Mouse (Mus musculus) neural tube, embryonic 12.5 days (tissue): Measurements from ENCODE around the gene Upf2. TPM values are rescaled to one million over a fixed set of nuclear protein-coding genes. Genes with fewer than 3 reads are reported as not detected.
"Not testable (repeated sequence)": the region's sequence is repeated elsewhere in the genome, so short reads cannot be mapped to it uniquely, and the experiment has no call there.

ENCODE experiments used
- ATAC-seq: fragments of 200-750 bp; cut with Nextera tagmentation; 2 replicates; pipeline ENCODE4 v1.8.0; 2017; ENCODE audit warnings: low read depth, mild to moderate bottlenecking, moderate TSS enrichment, moderate library complexity; ENCODE audit not compliant: low FRiP score
- H3K27ac ChIP-seq: fragments of 300-500 bp; sonication (generic); 2 replicates; pipeline ENCODE4 v1.5.1; 2016
- H3K27me3 ChIP-seq: fragments of 300-500 bp; sonication (generic); replicated peaks from 2 replicates; pipeline ENCODE4 v1.6.1; 2016; ENCODE audit warnings: mild to moderate bottlenecking
- H3K36me3 ChIP-seq: fragments of 300-500 bp; sonication (generic); 2 replicates; pipeline ENCODE4 v1.6.1; 2016; ENCODE audit warnings: mild to moderate bottlenecking
- H3K4me1 ChIP-seq: fragments of 300-500 bp; sonication (generic); 2 replicates; pipeline ENCODE4 v1.6.1; 2016
- H3K4me2 ChIP-seq: fragments of 300-500 bp; sonication (generic); replicated peaks from 2 replicates; pipeline ENCODE4 v1.6.1; 2016; ENCODE audit warnings: mild to moderate bottlenecking
- H3K4me3 ChIP-seq: fragments of 300-500 bp; sonication (generic); 2 replicates; pipeline ENCODE4 v1.5.1; 2016
- H3K9ac ChIP-seq: fragments of 300-500 bp; sonication (generic); 2 replicates; pipeline ENCODE4 v1.6.1; 2016; ENCODE audit warnings: mild to moderate bottlenecking
- H3K9me3 ChIP-seq: fragments of 300-500 bp; sonication (generic); 2 replicates; pipeline ENCODE4 v1.6.1; 2016; ENCODE audit warnings: mild to moderate bottlenecking
- WGBS: fragments of 180-500 bp; shearing (Covaris S2); methylation state at CpG from one replicate; pipeline ENCODE4 v1.1.7; 2016; 5-methylcytosine and 5-hydroxymethylcytosine counted together
- polyA plus RNA-seq: library from polyadenylated mRNA; unstranded; fragments of >200 nt; fragmentation: Nextera tagmentation; extraction: Ambion mirVana; gene quantifications from 2 replicates; pipeline ENCODE4 v1.2.1, GENCODE M21; 2016

Gene Upf2
- polyA plus RNA-seq, 1 experiment from 2014 or later = 13.1 TPM

- Histone ChIP-seq H3K4me1 (peaks cover 7% of the 10 kb centered on the region), H3K9me3 (no peaks in the 10 kb centered on the region), H3K36me3 (no peaks in the 10 kb centered on the region), H3K9ac (no peak overlapping the region), H3K27ac (no peak overlapping the region), H3K4me2 (no peak overlapping the region), H3K27me3 (no peaks in the 10 kb centered on the region), H3K4me3 (no peak overlapping the region)
- 31% methylated on average over 1 of the region's 1 CpGs for WGBS
- no peak for ATAC-seq
Observed at GRCm38 (mm10) chr2:6075530-6075896, 124.2 kb downstream of the Upf2 start.

GRCm38 (mm10) chr2:6080037-6080436, 128.8 kb downstream of the Upf2 start:
- Histone ChIP-seq H3K4me3 (no peak overlapping the region), H3K9me3 (no peaks in the 10 kb centered on the region), H3K4me2 (no peak overlapping the region), H3K4me1 (peaks cover 5% of the 10 kb centered on the region), H3K27me3 (no peaks in the 10 kb centered on the region), H3K9ac (no peak overlapping the region), H3K36me3 (no peaks in the 10 kb centered on the region), H3K27ac (no peak overlapping the region)
- WGBS = 96% methylated on average over 1 of the region's 1 CpGs
- no peak for ATAC-seq

- H3K4me2 ChIP-seq = no peak overlapping the region
- no peak overlapping the region for H3K4me3 ChIP-seq
- ATAC-seq = no peak
- H3K27me3 ChIP-seq = no peaks in the 10 kb centered on the region
- H3K9me3 ChIP-seq = no peaks in the 10 kb centered on the region
- no peaks in the 10 kb centered on the region for H3K36me3 ChIP-seq
- WGBS = 52% methylated on average over 8 of the region's 8 CpGs
- no peak overlapping the region for H3K9ac ChIP-seq
- no peak overlapping the region for H3K27ac ChIP-seq
- H3K4me1 ChIP-seq = no peaks in the 10 kb centered on the region
Observed at GRCm38 (mm10) chr2:6081108-6081507, 129.8 kb downstream of the Upf2 start.

DNA sequence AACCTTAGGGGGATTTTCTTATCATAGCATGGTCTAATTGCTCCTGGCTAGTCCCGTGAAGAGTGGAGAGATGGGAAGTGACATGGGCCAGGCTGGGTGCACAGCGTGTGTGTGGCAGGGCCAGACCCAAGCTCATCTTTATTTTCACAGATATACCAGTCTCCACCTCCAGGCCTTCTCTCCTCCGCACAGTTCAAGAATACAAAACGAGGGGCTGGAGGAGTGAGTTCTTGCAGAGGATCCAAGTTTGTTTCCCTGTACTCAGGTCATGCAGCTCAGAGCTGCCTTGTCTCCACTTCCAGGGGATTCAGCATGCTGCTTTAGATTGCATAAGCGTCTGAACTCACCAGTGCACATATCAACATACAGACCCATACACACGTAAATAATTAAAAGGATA, 131.3 kb downstream of the Upf2 start:
- Histone ChIP-seq H3K4me2 (no peak overlapping the region), H3K27me3 (no peaks in the 10 kb centered on the region), H3K27ac (no peak overlapping the region), H3K36me3 (no peaks in the 10 kb centered on the region), H3K9me3 (no peaks in the 10 kb centered on the region), H3K9ac (no peak overlapping the region), H3K4me3 (no peak overlapping the region), H3K4me1 (no peaks in the 10 kb centered on the region)
- WGBS = 85% methylated on average over 6 of the region's 6 CpGs
- ATAC-seq = no peak

- H3K27me3 ChIP-seq = no peaks in the 10 kb centered on the region
- WGBS = 97% methylated on average over 1 of the region's 1 CpGs
- H3K4me3 ChIP-seq = no peak overlapping the region
- no peaks in the 10 kb centered on the region for H3K4me1 ChIP-seq
- no peak overlapping the region for H3K4me2 ChIP-seq
- no peaks in the 10 kb centered on the region for H3K9me3 ChIP-seq
- no peak overlapping the region for H3K9ac ChIP-seq
- no peaks in the 10 kb centered on the region for H3K36me3 ChIP-seq
- no peak overlapping the region for H3K27ac ChIP-seq
- ATAC-seq = no peak
Observed at GRCm38 (mm10) chr2:6083696-6084095, 132.4 kb downstream of the Upf2 start.

- no peak for ATAC-seq
- 78% methylated on average over 19 of the region's 19 CpGs for WGBS
Observed at GRCm38 (mm10) chr2:6085622-6086530, 134.6 kb downstream of the Upf2 start.

GRCm38 (mm10) chr2:6087151-6087550, 135.9 kb downstream of the Upf2 start:
- Histone ChIP-seq H3K36me3 (no peaks in the 10 kb centered on the region), H3K27me3 (no peaks in the 10 kb centered on the region), H3K4me2 (no peak overlapping the region), H3K27ac (no peak overlapping the region), H3K4me1 (no peaks in the 10 kb centered on the region), H3K4me3 (no peak overlapping the region), H3K9ac (no peak overlapping the region), H3K9me3 (no peaks in the 10 kb centered on the region)
- 94% methylated on average over 5 of the region's 5 CpGs for WGBS
- no peak for ATAC-seq

More at GRCm38 (mm10) chr2:6085622-6086530, 134.6 kb downstream of the Upf2 start:
- H3K27me3 ChIP-seq = no peaks in the 10 kb centered on the region
- no peak overlapping the region; the same call in 1 of the 2 replicates for H3K27ac ChIP-seq
- H3K9me3 ChIP-seq = no peaks in the 10 kb centered on the region
- H3K9ac ChIP-seq = no peak overlapping the region
- H3K4me3 ChIP-seq = no peak overlapping the region
- H3K4me2 ChIP-seq = no peak overlapping the region
- no peaks in the 10 kb centered on the region for H3K36me3 ChIP-seq
- H3K4me1 ChIP-seq = no peaks in the 10 kb centered on the region

GRCm38 (mm10) chr2:6089941-6090340, 138.7 kb downstream of the Upf2 start:
- H3K4me3 ChIP-seq, H3K27ac ChIP-seq: not testable (repeated sequence)
- 88% methylated on average over 16 of the region's 16 CpGs for WGBS

GRCm38 (mm10) chr2:6097113-6097716, 145.9 kb downstream of the Upf2 start:
- H3K4me3 ChIP-seq = no peak overlapping the region
- no peaks in the 10 kb centered on the region for H3K36me3 ChIP-seq
- no peaks in the 10 kb centered on the region for H3K9me3 ChIP-seq
- peaks cover 24% of the 10 kb centered on the region for H3K27me3 ChIP-seq
- WGBS = 71% methylated on average over 7 of the region's 7 CpGs
- H3K9ac ChIP-seq = no peak overlapping the region
- H3K4me2 ChIP-seq = no peak overlapping the region
- peaks cover 13% of the 10 kb centered on the region for H3K4me1 ChIP-seq
- no peak for ATAC-seq
- H3K27ac ChIP-seq = no peak overlapping the region

More at GRCm38 (mm10) chr2:6089941-6090340, 138.7 kb downstream of the Upf2 start:
- H3K9ac ChIP-seq, H3K4me2 ChIP-seq, H3K36me3 ChIP-seq, H3K4me1 ChIP-seq, ATAC-seq, H3K9me3 ChIP-seq, H3K27me3 ChIP-seq: not testable (repeated sequence)

DNA sequence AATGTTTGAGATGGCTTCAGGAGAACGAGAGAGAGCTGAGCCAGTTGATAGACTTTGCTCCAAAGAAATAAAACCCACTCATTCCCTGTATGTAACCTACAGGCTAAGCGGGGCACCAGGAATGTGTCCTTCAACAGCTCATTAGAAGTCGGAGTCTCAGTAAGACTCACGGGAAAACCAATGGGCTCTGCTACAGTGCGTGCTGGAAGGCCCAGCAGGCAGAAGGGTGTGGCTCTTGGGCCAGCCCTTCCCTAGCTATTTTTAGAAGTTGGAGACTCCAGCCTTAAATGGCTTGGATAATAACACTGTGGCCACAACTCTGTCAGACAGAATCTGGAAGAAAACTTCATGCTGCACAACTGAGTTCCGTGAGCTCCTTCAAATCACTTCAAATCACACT, 147.7 kb downstream of the Upf2 start:
- peaks cover 24% of the 10 kb centered on the region for H3K27me3 ChIP-seq
- ATAC-seq = no peak
- H3K27ac ChIP-seq = no peak overlapping the region
- H3K9me3 ChIP-seq = no peaks in the 10 kb centered on the region
- H3K4me2 ChIP-seq = no peak overlapping the region
- WGBS = 37% methylated on average over 6 of the region's 6 CpGs
- no peaks in the 10 kb centered on the region for H3K36me3 ChIP-seq
- no peak overlapping the region for H3K4me3 ChIP-seq
- peaks cover 13% of the 10 kb centered on the region for H3K4me1 ChIP-seq
- H3K9ac ChIP-seq = no peak overlapping the region

- WGBS = 81% methylated on average over 9 of the region's 9 CpGs
Observed at GRCm38 (mm10) chr2:6099443-6099842, 148.2 kb downstream of the Upf2 start.

DNA sequence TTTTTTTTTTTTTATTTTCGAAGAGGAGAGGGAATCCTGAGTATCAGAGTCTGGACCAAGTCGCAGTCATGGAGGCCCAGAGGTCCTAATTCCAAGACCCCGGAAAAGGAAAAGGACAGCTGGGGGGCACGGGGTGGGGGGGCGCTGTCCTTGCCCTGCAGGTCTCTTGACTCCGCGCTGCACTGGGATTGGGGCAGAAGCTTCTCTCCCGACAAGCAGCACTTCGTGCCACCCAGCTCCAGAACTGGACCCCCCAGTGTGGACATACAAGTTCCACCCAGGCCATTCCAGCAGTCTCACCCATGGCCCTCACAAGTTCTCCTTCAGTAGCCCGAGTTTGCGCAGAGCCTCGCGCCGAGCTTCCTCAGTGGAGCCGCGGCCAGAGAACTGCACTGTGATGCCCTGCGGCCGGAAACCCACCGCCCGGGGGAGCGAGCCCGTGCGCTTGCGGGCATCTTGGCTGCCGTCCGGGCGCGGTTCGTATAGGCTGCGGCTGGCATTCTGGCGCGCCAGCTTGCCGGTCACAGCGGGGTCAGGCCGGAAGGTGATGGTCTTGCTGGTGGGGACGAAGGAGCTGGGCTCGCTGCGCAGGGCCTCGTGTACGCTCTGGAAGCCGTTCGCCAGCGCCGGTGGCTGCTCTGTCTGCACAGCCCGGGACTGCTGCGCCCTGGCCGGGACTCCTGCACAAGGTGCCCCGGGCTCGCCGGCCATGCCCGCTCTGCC, 148.9 kb downstream of the Upf2 start:
- no peak overlapping the region for H3K27ac ChIP-seq
- H3K4me2 ChIP-seq = peak overlapping the region; percentile 88
- 8% methylated on average over 51 of the region's 51 CpGs for WGBS

More at GRCm38 (mm10) chr2:6099443-6099842, 148.2 kb downstream of the Upf2 start:
- peaks cover 24% of the 10 kb centered on the region for H3K27me3 ChIP-seq
- no peaks in the 10 kb centered on the region for H3K9me3 ChIP-seq
- H3K36me3 ChIP-seq = no peaks in the 10 kb centered on the region
- H3K27ac ChIP-seq = no peak overlapping the region
- no peak overlapping the region for H3K4me2 ChIP-seq
- no peak overlapping the region for H3K9ac ChIP-seq
- H3K4me3 ChIP-seq = no peak overlapping the region
- H3K4me1 ChIP-seq = peaks cover 13% of the 10 kb centered on the region
- ATAC-seq = no peak

More for the DNA sequence above, 148.9 kb downstream of the Upf2 start:
- Histone ChIP-seq H3K4me3 (peak overlapping the region; percentile 46), H3K9me3 (no peaks in the 10 kb centered on the region), H3K27me3 (peaks cover 24% of the 10 kb centered on the region), H3K36me3 (no peaks in the 10 kb centered on the region), H3K9ac (peak overlapping the region; percentile 56), H3K4me1 (peaks cover 13% of the 10 kb centered on the region)
- peak; percentile 83 for ATAC-seq
